10 mouse cellular contexts compared by ENCODE assay signal in the genomic region with DNA sequence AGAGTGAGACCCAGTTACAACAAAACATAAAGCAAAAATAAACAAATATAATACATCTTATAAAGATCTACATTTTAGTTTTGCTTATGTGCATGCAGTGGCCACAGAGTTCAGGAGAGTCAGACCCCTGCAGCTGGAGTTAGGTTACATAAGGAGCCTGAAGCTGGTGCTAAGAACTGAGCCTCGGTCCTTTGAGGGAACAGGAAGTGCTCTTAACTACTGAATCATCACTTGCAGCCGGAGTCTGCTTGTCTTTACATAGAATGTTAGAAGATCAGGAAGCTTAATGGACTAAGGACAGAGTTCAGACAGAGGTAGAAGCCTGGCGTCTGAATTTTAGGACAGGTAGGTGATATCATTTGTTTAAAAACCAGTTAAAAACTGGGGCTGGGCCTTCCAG. TPM values are rescaled to one million over a fixed set of nuclear protein-coding genes. Genes with fewer than 3 reads are reported as not detected.
A peak's percentile ranks its signal among the peaks of the same experiment; 100 is the strongest.
DNase-seq lines count a peak whose midpoint lies in the region; ATAC-seq and TF ChIP-seq lines count a peak whose summit lies in the region.
"Had no signal": no experiment of that assay in that cellular context is flagged by ENCODE, and none has a peak within 500 bp of the region (broad histone marks: within the 10 kb centered on the region; RNA-seq: fewer than 3 reads in every experiment).

No protein-coding gene starts in this region.

- TF ChIP-seq POLR2A in spleen, adult 2 months (IDR thresholded peaks at IDR 0.05; ENCODE audit: low read depth, low read length), result no peak

- TF ChIP-seq CTCF in spleen, adult 2 months (IDR thresholded peaks at IDR 0.05; ENCODE audit: extremely low read depth, insufficient read depth, insufficient read length, insufficient replicate concordance), result no peak

- no peaks in the 10 kb centered on the region for H3K27me3 ChIP-seq in heart, embryonic 11.5 days (ENCODE audit: control insufficient read depth, insufficient read depth, low read length)
- H3K27me3 ChIP-seq in spleen, adult 2 months (ENCODE audit: control insufficient read depth, insufficient read depth, low read length), result no peaks in the 10 kb centered on the region
- no peaks in the 10 kb centered on the region for H3K27me3 ChIP-seq in limb, embryonic 12.5 days
- H3K27me3 ChIP-seq in stomach, embryonic 15.5 days (replicated peaks), result no peaks in the 10 kb centered on the region

- peak overlapping the region; percentile 95 for H3K27ac ChIP-seq in heart, embryonic 11.5 days (ENCODE audit: low read depth, low read length)
- H3K27ac ChIP-seq in spleen, adult 2 months (ENCODE audit: insufficient read depth, low read length), result peak overlapping the region; percentile 74; the same call in 1 of the 2 replicates
- H3K27ac ChIP-seq in limb, embryonic 12.5 days, result peak overlapping the region; percentile 96
- peak overlapping the region; percentile 97 for H3K27ac ChIP-seq in stomach, embryonic 15.5 days

- no peaks in the 10 kb centered on the region for H3K9me3 ChIP-seq in heart, embryonic 11.5 days (replicated peaks; ENCODE audit: control insufficient read depth, low read length)
- no peaks in the 10 kb centered on the region for H3K9me3 ChIP-seq in limb, embryonic 12.5 days
- no peaks in the 10 kb centered on the region for H3K9me3 ChIP-seq in stomach, embryonic 15.5 days

- H3K4me2 ChIP-seq in heart, embryonic 11.5 days, result peak overlapping the region; percentile 88
- H3K4me2 ChIP-seq in limb, embryonic 12.5 days, result peak overlapping the region; percentile 73
- H3K4me2 ChIP-seq in stomach, embryonic 15.5 days, result peak overlapping the region; percentile 79

- no peak for ATAC-seq in heart, embryonic 11.5 days (replicated peaks; ENCODE audit: insufficient number of reproducible peaks, low FRiP score, low TSS enrichment)
- no peak for ATAC-seq in limb, embryonic 12.5 days (ENCODE audit: insufficient number of reproducible peaks, insufficient read depth, low FRiP score, low TSS enrichment, low read depth)
- no peak for ATAC-seq in stomach, embryonic 15.5 days (ENCODE audit: insufficient read depth, low FRiP score, low read depth)

- H3K4me1 ChIP-seq in heart, embryonic 11.5 days (ENCODE audit: control insufficient read depth, insufficient read depth, low read length), result peaks cover 24% of the 10 kb centered on the region
- H3K4me1 ChIP-seq in spleen, adult 2 months (ENCODE audit: control insufficient read depth, insufficient read depth, insufficient read length), result peaks cover 24% of the 10 kb centered on the region; the same call in 1 of the 2 replicates
- H3K4me1 ChIP-seq in limb, embryonic 12.5 days (replicated peaks), result peaks cover 48% of the 10 kb centered on the region
- H3K4me1 ChIP-seq in stomach, embryonic 15.5 days, result peaks cover 31% of the 10 kb centered on the region

- DNase-seq in heart, postnatal 25 days (ENCODE audit: low spot score), result no peak
- DNase-seq in spleen, adult 2 months (ENCODE audit: low read depth in 1 of 2, low spot score in 2 of 2), result no peak
- no peak for DNase-seq in spleen, postnatal 4 days (ENCODE audit: low spot score in 2 of 2)
- DNase-seq in right cerebral cortex, postnatal 36 days (ENCODE audit: low spot score in 2 of 2), result no peak
- no peak for DNase-seq in retina, postnatal 1 day
- DNase-seq: cerebellum, adult 8-10 months had no signal

- intact Hi-C loops in heart, postnatal 25 days (cut with DNase I), result no loop called here

- peaks cover 23% of the 10 kb centered on the region for H3K36me3 ChIP-seq in heart, embryonic 11.5 days (ENCODE audit: control insufficient read depth, insufficient read depth, low read length)
- H3K36me3 ChIP-seq in spleen, adult 2 months (ENCODE audit: control insufficient read depth, insufficient read depth, low read length), result peaks cover 8% of the 10 kb centered on the region
- H3K36me3 ChIP-seq in limb, embryonic 12.5 days, result peaks cover 32% of the 10 kb centered on the region
- peaks cover 31% of the 10 kb centered on the region for H3K36me3 ChIP-seq in stomach, embryonic 15.5 days

- H3K9ac ChIP-seq in heart, embryonic 11.5 days (ENCODE audit: low read depth, low read length), result peak overlapping the region; percentile 83
- peak overlapping the region; percentile 68; the same call in 1 of the 2 replicates for H3K9ac ChIP-seq in limb, embryonic 12.5 days (replicated peaks)
- H3K9ac ChIP-seq in stomach, embryonic 15.5 days, result no peak overlapping the region; the same call in 1 of the 2 replicates

- peak overlapping the region; percentile 67 for H3K4me3 ChIP-seq in heart, embryonic 11.5 days (ENCODE audit: low read depth, low read length)
- H3K4me3 ChIP-seq in spleen, adult 2 months (ENCODE audit: extremely low read depth, insufficient read depth, insufficient read length), result no peak overlapping the region
- H3K4me3 ChIP-seq in limb, embryonic 12.5 days (replicated peaks), result peak overlapping the region; percentile 55
- H3K4me3 ChIP-seq in stomach, embryonic 15.5 days (replicated peaks), result peak overlapping the region; percentile 57

- WGBS in heart, embryonic 11.5 days (ENCODE audit: insufficient replicate concordance), result 32% methylated on average over 3 of the region's 3 CpGs
- 35% methylated on average over 3 of the region's 3 CpGs for WGBS in spleen, adult 2 months
- WGBS in limb, embryonic 12.5 days, result 29% methylated on average over 3 of the region's 3 CpGs
- 26% methylated on average over 3 of the region's 3 CpGs for WGBS in stomach, embryonic 15.5 days

RNA-seq across cellular contexts. Expression of a gene that starts 3.8 kb away (rescaled TPM):
- 58.8 and 77.3 TPM in 2 replicates for polyA plus RNA-seq in heart, embryonic 11.5 days (2014; fragmentation: Nextera tagmentation; extraction: Ambion mirVana)
- 100 to 1,000 TPM; 154 to 171 TPM for total RNA-seq in heart, postnatal 25 days (2021)
- 13.4 and 17.3 TPM in 2 replicates for polyA plus RNA-seq in spleen, adult 2 months (2012; rRNA removed)
- polyA plus RNA-seq in limb, embryonic 12.5 days (2016; fragmentation: Nextera tagmentation; extraction: Ambion mirVana), result 62.7 and 71.7 TPM in 2 replicates
- polyA plus RNA-seq in stomach, embryonic 15.5 days (2015; fragmentation: Nextera tagmentation; extraction: Ambion mirVana), result 90.7 and 93.1 TPM in 2 replicates

RNA-seq across cellular contexts. Expression of a gene that starts 11.2 kb away (rescaled TPM):
- not detected in 2 replicates for polyA plus RNA-seq in heart, embryonic 11.5 days (2014; fragmentation: Nextera tagmentation; extraction: Ambion mirVana)
- not detected for total RNA-seq in heart, postnatal 25 days (2021)
- polyA plus RNA-seq in spleen, adult 2 months (2012; rRNA removed), result 0.12 TPM in 1 of 2 replicates, not detected in the other
- not detected in 2 replicates for polyA plus RNA-seq in limb, embryonic 12.5 days (2016; fragmentation: Nextera tagmentation; extraction: Ambion mirVana)
- polyA plus RNA-seq in stomach, embryonic 15.5 days (2015; fragmentation: Nextera tagmentation; extraction: Ambion mirVana), result not detected in 2 replicates
- polyA plus RNA-seq: inflammation-experienced regulatory T-cells, adult 6 months had no signal

RNA-seq across cellular contexts. Expression of a gene that starts 12.3 kb away (rescaled TPM):
- 10.4 and 11.4 TPM in 2 replicates for polyA plus RNA-seq in heart, embryonic 11.5 days (2014; fragmentation: Nextera tagmentation; extraction: Ambion mirVana)
- total RNA-seq in heart, postnatal 25 days (2021), result 1 to 10 TPM; 7.6 to 9.8 TPM
- 20.5 and 21.6 TPM in 2 replicates for polyA plus RNA-seq in spleen, adult 2 months (2012; rRNA removed)
- 3.0 and 3.8 TPM in 2 replicates for polyA plus RNA-seq in limb, embryonic 12.5 days (2016; fragmentation: Nextera tagmentation; extraction: Ambion mirVana)
- polyA plus RNA-seq in stomach, embryonic 15.5 days (2015; fragmentation: Nextera tagmentation; extraction: Ambion mirVana), result 6.6 and 7.8 TPM in 2 replicates

RNA-seq across cellular contexts. Expression of a gene that starts 14.3 kb away (rescaled TPM):
- polyA plus RNA-seq in heart, embryonic 11.5 days (2014; fragmentation: Nextera tagmentation; extraction: Ambion mirVana), result 53.0 and 62.4 TPM in 2 replicates
- total RNA-seq in heart, postnatal 25 days (2021), result 1 to 10 TPM; 3.7 to 4.3 TPM
- 16.5 and 23.9 TPM in 2 replicates for polyA plus RNA-seq in spleen, adult 2 months (2012; rRNA removed)
- 198 and 199 TPM in 2 replicates for polyA plus RNA-seq in limb, embryonic 12.5 days (2016; fragmentation: Nextera tagmentation; extraction: Ambion mirVana)
- polyA plus RNA-seq in stomach, embryonic 15.5 days (2015; fragmentation: Nextera tagmentation; extraction: Ambion mirVana), result 103 and 110 TPM in 2 replicates

RNA-seq across cellular contexts. Expression of a gene that starts 32.3 kb away (rescaled TPM):
- polyA plus RNA-seq in heart, embryonic 11.5 days (2014; fragmentation: Nextera tagmentation; extraction: Ambion mirVana), result 17.9 and 19.3 TPM in 2 replicates
- 100 to 1,000 TPM; 102 to 105 TPM for total RNA-seq in heart, postnatal 25 days (2021)
- 21.1 and 29.0 TPM in 2 replicates for polyA plus RNA-seq in spleen, adult 2 months (2012; rRNA removed)
- polyA plus RNA-seq in limb, embryonic 12.5 days (2016; fragmentation: Nextera tagmentation; extraction: Ambion mirVana), result 13.4 and 14.6 TPM in 2 replicates
- 12.7 and 13.0 TPM in 2 replicates for polyA plus RNA-seq in stomach, embryonic 15.5 days (2015; fragmentation: Nextera tagmentation; extraction: Ambion mirVana)
